Mouse (Mus musculus) heart, adult 2 months (tissue): ENCODE measurements around the gene Crybg3.

Source experiments
- CTCF ChIP-seq: fragments of 200-600 bp; IDR thresholded peaks from 2 replicates; pipeline ENCODE4 v1.8.1; 2022; ENCODE audit warnings: antibody characterized with exemption, mild to moderate bottlenecking, moderate library complexity
- POLR2A ChIP-seq: fragments of 200-500 bp; IDR thresholded peaks from 2 replicates; pipeline ENCODE4 v1.6.1; 2011; ENCODE audit warnings: mild to moderate bottlenecking, low read depth, low read length, control low read depth; ENCODE audit not compliant: insufficient read depth

DNA sequence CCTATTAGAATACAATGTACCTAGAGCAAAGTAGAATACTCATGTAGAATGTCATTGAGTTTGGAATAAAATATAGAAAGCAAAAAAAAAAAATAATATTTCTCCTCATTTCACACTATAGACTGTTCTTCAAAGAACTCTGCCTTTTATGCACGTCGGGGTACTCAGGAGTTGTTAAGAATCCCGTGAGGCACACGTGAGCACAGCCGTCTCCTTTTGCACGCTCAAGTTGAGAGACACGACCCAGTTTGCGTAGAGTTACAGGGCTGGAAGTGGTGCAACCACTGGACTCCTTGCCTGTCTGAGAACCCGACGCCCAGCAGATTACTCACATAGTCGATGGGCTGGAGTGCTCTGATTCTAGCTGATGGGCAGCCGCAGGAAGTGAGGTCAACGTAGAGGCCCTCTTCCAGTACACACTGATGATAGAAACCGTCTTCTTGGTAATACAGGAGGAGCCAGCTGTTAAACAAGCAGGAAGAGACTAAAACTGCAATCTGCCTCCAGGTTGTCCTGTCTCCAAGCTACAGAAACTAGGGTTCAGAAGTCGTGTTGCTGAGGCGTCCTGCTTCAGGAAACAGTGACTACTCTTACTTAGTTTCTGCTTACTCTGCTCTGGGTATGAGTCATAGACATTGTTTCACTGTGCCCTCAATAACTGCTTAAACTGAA lies 78.9 kb downstream of the Crybg3 start:
- TF ChIP-seq POLR2A (no peak), CTCF (no peak)
